Mouse (Mus musculus): Measurements from ENCODE around the gene Slc25a34. TPM values are rescaled to one million over a fixed set of nuclear protein-coding genes. Genes with fewer than 3 reads are reported as not detected.

The Slc25a34 gene
- total RNA-seq, 4 experiments from 2014 or later = 1.3 to 5.1 (median 2.6) TPM

- no peak for DNase-seq
Observed at GRCm38 (mm10) chr4:141581051-141581450, 42.6 kb downstream of the Slc25a34 start.

- DNase-seq = no peak
Observed at GRCm38 (mm10) chr4:141578833-141579232, 44.8 kb downstream of the Slc25a34 start.

DNA sequence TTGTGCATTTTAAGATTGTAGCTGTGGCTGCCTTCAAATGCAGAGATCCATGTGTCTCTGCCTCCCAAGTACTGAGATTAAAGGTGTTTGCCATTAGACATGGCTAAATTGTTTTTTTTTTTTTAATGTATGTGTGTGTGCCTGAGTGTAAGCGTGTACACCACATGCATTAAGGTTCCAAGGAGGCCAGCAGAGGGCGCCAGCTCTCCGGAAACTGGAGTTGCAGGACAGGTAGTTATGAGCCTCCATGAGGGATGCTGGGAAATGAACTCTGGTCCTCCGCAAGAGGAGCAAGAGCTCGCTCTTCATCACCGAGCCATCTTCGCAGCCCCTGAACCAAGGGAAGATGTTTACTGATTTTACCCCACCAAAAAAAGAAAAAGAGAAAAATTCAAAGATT is 46.7 kb downstream of the Slc25a34 start:
- no peak for DNase-seq

GRCm38 (mm10) chr4:141576404-141576803 is 47.2 kb downstream of the Slc25a34 start:
- DNase-seq = no peak

GRCm38 (mm10) chr4:141574789-141575702 is 48.6 kb downstream of the Slc25a34 start:
- peak; percentile 81 for DNase-seq

GRCm38 (mm10) chr4:141573359-141573966 is 50.2 kb downstream of the Slc25a34 start:
- DNase-seq = peak; percentile 88

DNA sequence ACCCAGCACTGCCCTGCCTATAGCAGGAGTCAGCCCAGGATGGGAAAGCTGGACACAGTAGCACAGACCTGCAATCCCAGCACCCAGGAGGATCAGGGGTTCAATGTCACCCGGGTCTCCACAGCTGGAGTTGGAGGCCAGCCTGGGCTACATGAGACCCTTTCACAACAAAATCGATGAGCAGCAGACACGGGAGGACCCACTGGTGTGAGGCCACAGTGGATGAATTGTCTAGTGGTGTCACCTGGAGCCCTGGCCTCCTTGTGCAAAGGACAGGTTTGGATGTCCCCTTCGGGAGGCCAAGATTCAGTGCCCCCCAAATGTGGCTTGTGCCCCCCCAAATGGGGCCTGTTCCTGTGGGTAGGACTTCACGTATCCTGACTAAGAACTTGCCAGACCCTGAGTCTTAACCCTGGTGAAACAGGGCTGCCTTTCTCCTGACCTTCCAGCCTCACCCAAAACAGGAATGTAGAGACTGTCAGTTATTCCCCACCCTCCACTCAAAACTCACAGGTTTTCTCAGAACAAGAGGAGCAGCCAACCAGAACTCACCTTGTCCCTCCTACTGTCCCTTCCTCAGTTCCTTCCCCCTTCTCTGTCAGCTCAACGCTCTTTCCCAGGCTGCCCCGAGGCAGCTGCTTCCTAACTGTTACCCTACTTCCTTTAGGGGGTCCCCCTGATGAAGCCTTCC is 50.8 kb downstream of the Slc25a34 start:
- DNase-seq = no peak

DNA sequence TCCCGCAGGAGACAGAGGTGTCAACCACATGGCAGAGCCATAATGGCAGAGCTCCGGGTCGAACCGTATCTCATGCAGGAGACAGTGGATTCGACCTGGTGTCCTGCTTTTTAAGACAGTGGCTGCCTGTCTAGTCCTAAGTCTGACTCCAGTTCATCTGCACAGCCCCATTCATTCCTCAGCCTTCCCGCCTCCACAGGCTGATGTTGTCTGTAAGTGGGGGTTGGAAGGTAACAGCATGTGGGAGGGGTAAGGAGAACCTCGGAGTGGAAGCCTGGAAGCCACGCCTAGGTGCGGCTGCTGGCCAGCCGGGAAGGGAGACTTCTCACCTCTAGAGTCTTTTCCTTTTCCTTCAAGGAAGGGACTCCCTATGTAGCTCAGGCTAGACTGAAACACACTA is 51.7 kb downstream of the Slc25a34 start:
- DNase-seq = no peak

DNA sequence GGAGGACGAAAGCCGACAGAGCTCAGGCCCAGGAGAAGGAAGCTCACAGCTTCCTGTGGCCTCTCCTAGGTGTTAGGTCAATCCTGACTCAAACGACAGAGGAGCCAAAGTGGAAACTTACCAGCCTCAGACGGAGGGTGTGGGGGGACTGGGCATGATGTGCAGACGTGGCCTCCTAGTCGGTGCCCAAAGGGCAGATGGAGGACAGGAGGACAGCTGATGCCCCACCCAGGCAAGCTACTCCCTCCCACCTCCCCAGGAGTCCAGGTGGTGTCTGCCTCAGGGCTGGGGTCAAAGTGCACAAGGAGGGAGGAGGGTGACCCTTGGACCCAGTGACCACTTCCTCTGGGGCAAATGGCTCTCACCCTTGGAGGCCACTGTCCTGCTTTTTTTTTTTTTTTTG is 52.3 kb downstream of the Slc25a34 start:
- peak; percentile 65 for DNase-seq

DNA sequence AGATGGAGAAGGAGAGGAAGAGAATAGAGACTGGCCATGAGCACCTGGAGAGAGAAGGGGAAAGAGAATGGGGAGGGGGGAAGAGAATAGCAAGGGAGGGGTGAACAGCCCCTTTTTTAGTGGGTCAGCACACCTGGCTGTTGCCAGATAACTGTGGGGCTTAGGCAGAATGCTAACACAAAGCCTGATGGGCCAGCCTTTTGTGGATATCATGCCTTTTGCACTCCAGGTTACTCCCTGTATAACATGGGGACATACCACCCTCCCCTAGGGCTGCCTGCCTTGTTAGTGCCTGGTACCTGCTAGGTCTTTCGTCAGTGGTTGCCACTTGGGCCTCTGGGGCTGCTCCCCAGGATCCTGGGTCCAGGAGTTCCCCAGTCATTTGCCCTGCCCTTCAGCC is 52.8 kb downstream of the Slc25a34 start:
- no peak for DNase-seq

DNA sequence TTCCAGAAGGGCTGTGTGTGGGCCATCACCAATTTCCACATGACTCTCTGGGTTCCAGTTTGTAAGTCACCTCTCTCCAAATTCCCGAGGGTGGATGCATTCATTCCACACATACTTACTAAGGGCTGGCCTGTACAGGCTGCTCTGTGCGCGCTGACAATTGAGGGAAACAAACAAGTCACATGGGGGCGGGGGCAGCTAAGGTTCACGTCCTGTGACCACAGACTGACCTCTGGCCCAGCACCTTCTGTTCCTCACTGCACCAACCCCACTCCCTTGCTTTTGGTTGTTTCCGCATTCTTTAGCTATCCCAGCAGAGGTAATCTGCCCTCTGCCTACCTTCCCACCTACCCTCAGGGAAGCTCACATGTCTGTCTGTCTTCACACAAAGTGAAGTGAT is 53.6 kb downstream of the Slc25a34 start:
- DNase-seq = peak; percentile 60

DNA sequence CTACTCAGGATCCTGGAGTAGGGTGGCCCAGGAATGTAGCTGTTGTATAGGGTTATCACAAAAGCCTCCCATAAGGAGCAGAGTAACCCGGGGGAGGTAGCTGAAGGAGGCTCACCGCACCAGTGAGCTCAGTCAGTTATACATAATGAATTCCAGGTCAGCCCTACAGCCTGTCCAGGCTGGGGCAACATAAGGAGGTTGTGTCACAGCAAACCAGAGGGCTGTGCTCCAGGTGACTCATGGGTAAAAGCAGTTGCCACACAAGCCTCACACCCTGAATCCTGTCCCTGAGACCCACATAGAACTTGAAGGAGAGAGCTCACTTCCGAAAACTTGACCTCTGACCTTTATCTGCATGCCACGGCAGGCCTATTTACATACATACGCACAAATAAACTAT is 54.7 kb downstream of the Slc25a34 start:
- DNase-seq = no peak

Other genes with a start within 250 kb of the Slc25a34 start
- gene Clcnka, start 225.1 kb downstream of the Slc25a34 start, total RNA-seq (2022) = not detected
- not detected for gene Clcnkb, start 207.8 kb downstream of the Slc25a34 start, total RNA-seq (2022)
- under 1 TPM; 0.38 to 0.97 (median 0.57) TPM for gene Hspb7, start 203.0 kb downstream of the Slc25a34 start, total RNA-seq (2022)
- gene Srarp, start 187.7 kb downstream of the Slc25a34 start, total RNA-seq (2022) = under 1 TPM in 1 of 4 experiments, not detected in 3; 0.68 TPM
- 10 to 100 TPM; 14.8 to 25.6 (median 19.5) TPM for gene Zbtb17, start 179.2 kb downstream of the Slc25a34 start, total RNA-seq (2022)
- gene Spen, start 85.2 kb downstream of the Slc25a34 start, total RNA-seq (2022) = 10 to 100 TPM; 53.0 to 94.3 (median 63.4) TPM
- gene Fblim1, start 17.7 kb downstream of the Slc25a34 start, total RNA-seq (2022) = 10 to 100 TPM; 10.2 to 21.0 (median 17.6) TPM
- 1 to 10 TPM; 1.1 to 2.7 (median 2.1) TPM for gene Tmem82, start 5.2 kb downstream of the Slc25a34 start, total RNA-seq (2022)
- 10 to 100 TPM; 64.3 to 87.0 (median 76.1) TPM for gene Plekhm2, start 41.1 kb upstream of the Slc25a34 start, total RNA-seq (2022)
- 1 to 10 TPM in 1 of 4 experiments, not detected in 3; 3.7 TPM for gene Rsc1a1, start 61.8 kb upstream of the Slc25a34 start, total RNA-seq (2022)
- 10 to 100 TPM; 49.4 to 67.9 (median 54.0) TPM for gene Ddi2, start 99.6 kb upstream of the Slc25a34 start, total RNA-seq (2022)
- 10 to 100 TPM in 3 of 4 experiments, 1 to 10 TPM in 1; 9.4 to 59.0 (median 32.8) TPM for gene Agmat, start 122.9 kb upstream of the Slc25a34 start, total RNA-seq (2022)
- gene Dnajc16, start 167.1 kb upstream of the Slc25a34 start, total RNA-seq (2022) = 10 to 100 TPM; 28.1 to 36.3 (median 32.7) TPM
- 10 to 100 TPM; 21.4 to 29.4 (median 26.5) TPM for gene Casp9, start 169.8 kb upstream of the Slc25a34 start, total RNA-seq (2022)
- gene Cela2a, start 202.3 kb upstream of the Slc25a34 start, total RNA-seq (2022) = not detected
- not detected for gene Ctrc, start 222.5 kb upstream of the Slc25a34 start, total RNA-seq (2022)

Measured in adrenal gland, adult 8-10 months (tissue).